Mouse (Mus musculus) heart, embryonic 11.5 days (tissue): ENCODE measurements around the gene Pofut2. TPM values are rescaled to one million over a fixed set of nuclear protein-coding genes. Genes with fewer than 3 reads are reported as not detected.
A peak's percentile ranks its signal among the peaks of the same experiment; 100 is the strongest.

ENCODE experiments used
- ATAC-seq: fragments of 200-750 bp; cut with Nextera tagmentation; replicated peaks from 2 replicates; pipeline ENCODE4 v1.8.0; 2017; ENCODE audit warnings: moderate library complexity; ENCODE audit not compliant: insufficient number of reproducible peaks, low FRiP score, low TSS enrichment
- H3K27ac ChIP-seq: fragments of 300-500 bp; sonication (generic); 2 replicates; pipeline ENCODE4 v1.5.1; 2014; ENCODE audit warnings: mild to moderate bottlenecking, low read depth, low read length
- H3K27me3 ChIP-seq: fragments of 300-500 bp; sonication (generic); 2 replicates; pipeline ENCODE4 v1.6.1; 2014; ENCODE audit warnings: mild to moderate bottlenecking, low read length, mixed read lengths; ENCODE audit not compliant: control insufficient read depth, insufficient read depth
- H3K36me3 ChIP-seq: fragments of 300-500 bp; sonication (generic); 2 replicates; pipeline ENCODE4 v1.6.1; 2014; ENCODE audit warnings: mild to moderate bottlenecking, low read length, moderate library complexity, mixed read lengths; ENCODE audit not compliant: control insufficient read depth, insufficient read depth
- H3K4me1 ChIP-seq: fragments of 300-500 bp; sonication (generic); 2 replicates; pipeline ENCODE4 v1.6.1; 2014; ENCODE audit warnings: low read length; ENCODE audit not compliant: control insufficient read depth, insufficient read depth
- H3K4me2 ChIP-seq: fragments of 300-500 bp; sonication (generic); 2 replicates; pipeline ENCODE4 v1.6.1; 2014; ENCODE audit warnings: mild to moderate bottlenecking, moderate library complexity
- H3K4me3 ChIP-seq: fragments of 300-500 bp; sonication (generic); 2 replicates; pipeline ENCODE4 v1.5.1; 2014; ENCODE audit warnings: low read depth, low read length
- H3K9ac ChIP-seq: fragments of 300-500 bp; sonication (generic); 2 replicates; pipeline ENCODE4 v1.6.1; 2014; ENCODE audit warnings: mild to moderate bottlenecking, low read depth, low read length, moderate library complexity
- H3K9me3 ChIP-seq: fragments of 300-500 bp; sonication (generic); replicated peaks from 2 replicates; pipeline ENCODE4 v1.6.1; 2016; ENCODE audit warnings: low read length; ENCODE audit not compliant: control insufficient read depth
- WGBS: fragments of 180-500 bp; shearing (Covaris S2); extraction: QIAGEN DNeasy Blood & Tissue Kit; methylation state at CpG from one replicate; pipeline ENCODE4 v1.1.7; 2014; ENCODE audit not compliant: insufficient replicate concordance; 5-methylcytosine and 5-hydroxymethylcytosine counted together
- polyA plus RNA-seq: library from polyadenylated mRNA; unstranded; fragments of >200 nt; fragmentation: Nextera tagmentation; extraction: Ambion mirVana; gene quantifications from 2 replicates; pipeline ENCODE4 v1.2.1, GENCODE M21; 2014

Gene Pofut2
- polyA plus RNA-seq, 1 experiment from 2014 or later: 118 TPM

GRCm38 (mm10) chr10:77216313-77216712 lies 42.7 kb upstream of the Pofut2 start:
- Histone ChIP-seq H3K4me1 (peaks cover 55% of the 10 kb centered on the region), H3K27ac (peak overlapping the region; percentile 66; the same call in 1 of the 2 replicates), H3K27me3 (no peaks in the 10 kb centered on the region), H3K4me3 (no peak overlapping the region), H3K36me3 (no peaks in the 10 kb centered on the region), H3K9ac (no peak overlapping the region), H3K9me3 (no peaks in the 10 kb centered on the region), H3K4me2 (no peak overlapping the region)
- no peak for ATAC-seq
- 62% methylated on average over 2 of the region's 2 CpGs for WGBS

- no peak overlapping the region for H3K9ac ChIP-seq
- no peak for ATAC-seq
- no peaks in the 10 kb centered on the region for H3K36me3 ChIP-seq
- H3K27ac ChIP-seq: peak overlapping the region; percentile 13
- 25% methylated on average over 6 of the region's 6 CpGs for WGBS
- H3K4me1 ChIP-seq: peaks cover 58% of the 10 kb centered on the region
- no peak overlapping the region for H3K4me2 ChIP-seq
- no peak overlapping the region for H3K4me3 ChIP-seq
- no peaks in the 10 kb centered on the region for H3K27me3 ChIP-seq
- no peaks in the 10 kb centered on the region for H3K9me3 ChIP-seq
Measured at GRCm38 (mm10) chr10:77217155-77217731, 41.8 kb upstream of the Pofut2 start.

- Histone ChIP-seq H3K4me3 (no peak overlapping the region), H3K4me2 (no peak overlapping the region), H3K36me3 (no peaks in the 10 kb centered on the region), H3K4me1 (peaks cover 53% of the 10 kb centered on the region), H3K27me3 (no peaks in the 10 kb centered on the region), H3K27ac (no peak overlapping the region), H3K9ac (no peak overlapping the region), H3K9me3 (no peaks in the 10 kb centered on the region)
- ATAC-seq: no peak
- WGBS: 72% methylated on average over 4 of the region's 4 CpGs
Measured at GRCm38 (mm10) chr10:77218059-77218458, 41.0 kb upstream of the Pofut2 start.

GRCm38 (mm10) chr10:77219411-77220025 lies 39.5 kb upstream of the Pofut2 start:
- Histone ChIP-seq H3K4me1 (peaks cover 42% of the 10 kb centered on the region), H3K9me3 (no peaks in the 10 kb centered on the region), H3K9ac (no peak overlapping the region), H3K27me3 (no peaks in the 10 kb centered on the region), H3K27ac (no peak overlapping the region), H3K4me3 (no peak overlapping the region), H3K36me3 (no peaks in the 10 kb centered on the region), H3K4me2 (no peak overlapping the region)
- ATAC-seq: no peak
- WGBS: 64% methylated on average over 12 of the region's 12 CpGs

- no peaks in the 10 kb centered on the region for H3K9me3 ChIP-seq
- peak overlapping the region; percentile 55 for H3K4me2 ChIP-seq
- H3K4me3 ChIP-seq: peak overlapping the region; percentile 10; the same call in 1 of the 2 replicates
- H3K36me3 ChIP-seq: no peaks in the 10 kb centered on the region
- WGBS: 7% methylated on average over 11 of the region's 11 CpGs
- peak overlapping the region; percentile 58; the same call in 1 of the 2 replicates for H3K9ac ChIP-seq
- H3K4me1 ChIP-seq: peaks cover 38% of the 10 kb centered on the region
- no peaks in the 10 kb centered on the region for H3K27me3 ChIP-seq
- peak overlapping the region; percentile 89 for H3K27ac ChIP-seq
- peak; percentile 78 for ATAC-seq
Measured at GRCm38 (mm10) chr10:77221108-77221507, 37.9 kb upstream of the Pofut2 start.

GRCm38 (mm10) chr10:77222963-77223552 lies 36.0 kb upstream of the Pofut2 start:
- no peak for ATAC-seq
- H3K4me1 ChIP-seq: peaks cover 28% of the 10 kb centered on the region
- H3K4me3 ChIP-seq: no peak overlapping the region
- H3K9me3 ChIP-seq: no peaks in the 10 kb centered on the region
- H3K9ac ChIP-seq: no peak overlapping the region
- H3K36me3 ChIP-seq: no peaks in the 10 kb centered on the region
- 85% methylated on average over 11 of the region's 11 CpGs for WGBS
- H3K4me2 ChIP-seq: no peak overlapping the region
- no peak overlapping the region for H3K27ac ChIP-seq
- no peaks in the 10 kb centered on the region for H3K27me3 ChIP-seq

- Histone ChIP-seq H3K36me3 (no peaks in the 10 kb centered on the region), H3K9me3 (no peaks in the 10 kb centered on the region), H3K27ac (no peak overlapping the region), H3K4me3 (no peak overlapping the region), H3K4me2 (no peak overlapping the region), H3K9ac (no peak overlapping the region), H3K4me1 (peaks cover 35% of the 10 kb centered on the region), H3K27me3 (no peaks in the 10 kb centered on the region)
- 82% methylated on average over 4 of the region's 4 CpGs for WGBS
- ATAC-seq: no peak
Measured at GRCm38 (mm10) chr10:77224390-77224789, 34.6 kb upstream of the Pofut2 start.

GRCm38 (mm10) chr10:77225414-77225813 lies 33.6 kb upstream of the Pofut2 start:
- 0 out of 2 replicates have a peak overlapping the region, but pooled peaks have one; percentile 19 for H3K27ac ChIP-seq
- H3K4me1 ChIP-seq: peaks cover 41% of the 10 kb centered on the region
- 16% methylated on average over 9 of the region's 9 CpGs for WGBS
- peak overlapping the region; percentile 10; the same call in 1 of the 2 replicates for H3K4me2 ChIP-seq
- no peak overlapping the region for H3K4me3 ChIP-seq
- H3K9me3 ChIP-seq: no peaks in the 10 kb centered on the region
- no peaks in the 10 kb centered on the region for H3K27me3 ChIP-seq
- H3K36me3 ChIP-seq: no peaks in the 10 kb centered on the region
- H3K9ac ChIP-seq: no peak overlapping the region
- peak; percentile 76 for ATAC-seq
